Mouse (Mus musculus): ENCODE measurements at regions not wholly inside any gene's neighbourhood (a gene's known extent, or its start where the extent isn't known, plus 50 kb on each side); places are given as distances from the start of the nearest gene placed in this dataset.
A peak's percentile ranks its signal among the peaks of the same experiment; 100 is the strongest.

DNA sequence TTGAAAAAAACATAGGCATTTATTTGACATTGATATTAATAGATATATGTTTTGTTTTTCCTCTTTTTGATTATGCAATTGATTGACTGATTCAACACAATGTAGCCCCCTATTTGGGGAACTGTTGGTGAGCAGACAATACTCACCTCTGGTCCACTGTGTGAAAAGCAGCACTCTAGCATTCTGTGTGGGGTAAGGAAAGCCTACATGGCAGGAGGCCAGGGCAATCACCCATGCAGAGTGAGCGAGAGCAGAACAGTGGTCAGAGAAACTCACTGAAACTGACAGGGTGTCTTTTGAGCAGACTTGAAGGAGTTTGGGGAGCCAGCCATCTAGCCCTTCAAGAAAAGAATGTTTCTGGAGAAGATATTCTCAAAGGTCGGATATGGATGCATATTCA is 73.2 kb upstream of the Azi2 start:
- H3K36me3 ChIP-seq = no peaks in the 10 kb centered on the region
- ATAC-seq (replicated peaks) = peak; percentile 63; the same call in 1 of the 2 replicates
- H3K4me1 ChIP-seq = 0 out of 2 replicates have a peak, but pooled peaks cover 4% of the 10 kb centered on the region
- H3K27ac ChIP-seq (replicated peaks) = no peak overlapping the region
- no peak overlapping the region for H3K4me3 ChIP-seq
- no peak overlapping the region for H3K9ac ChIP-seq (replicated peaks)
- H3K4me2 ChIP-seq (replicated peaks) = no peak overlapping the region
- no peaks in the 10 kb centered on the region for H3K9me3 ChIP-seq
- 43% methylated on average over 2 of the region's 2 CpGs for WGBS
- H3K27me3 ChIP-seq = no peaks in the 10 kb centered on the region

DNA sequence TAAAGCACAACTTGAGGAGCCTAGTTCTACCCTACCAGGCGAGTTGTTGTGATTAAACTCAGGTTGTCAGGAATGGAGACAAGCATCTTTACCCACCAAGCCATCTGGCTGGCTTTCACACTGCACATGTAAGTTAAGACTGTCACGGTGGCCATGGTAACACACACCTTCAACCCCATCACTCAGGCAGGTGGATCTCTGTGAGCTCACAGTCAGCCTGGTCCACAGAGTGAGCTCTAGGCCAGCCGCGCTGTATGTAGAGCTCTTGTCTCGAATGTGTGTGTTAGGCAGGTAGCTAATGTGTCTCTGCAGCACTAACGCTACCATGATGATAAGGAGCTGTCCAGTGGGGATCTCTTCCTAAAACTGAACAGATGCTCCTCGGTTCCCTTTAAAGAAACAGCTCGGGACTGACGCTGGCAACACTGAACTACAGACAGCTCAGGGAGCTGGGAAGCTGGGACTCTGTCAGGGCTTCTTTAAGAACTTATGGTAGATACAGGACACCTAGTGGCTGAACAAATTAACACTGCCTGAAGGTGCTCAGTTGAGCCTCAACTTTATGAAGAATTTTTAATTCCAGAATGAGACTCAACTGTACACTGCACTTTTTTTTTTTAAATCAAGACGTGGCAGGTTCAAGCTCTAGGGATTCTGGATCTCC is 73.8 kb upstream of the Azi2 start:
- Histone ChIP-seq H3K4me2 (replicated peaks) (no peak overlapping the region), H3K27me3 (no peaks in the 10 kb centered on the region), H3K9ac (replicated peaks) (no peak overlapping the region), H3K4me3 (no peak overlapping the region), H3K4me1 (0 out of 2 replicates have a peak, but pooled peaks cover 4% of the 10 kb centered on the region), H3K36me3 (no peaks in the 10 kb centered on the region), H3K27ac (replicated peaks) (no peak overlapping the region), H3K9me3 (no peaks in the 10 kb centered on the region)
- peak; percentile 75; the same call in 1 of the 2 replicates for ATAC-seq (replicated peaks)
- 56% methylated on average over 10 of the region's 10 CpGs for WGBS

DNA sequence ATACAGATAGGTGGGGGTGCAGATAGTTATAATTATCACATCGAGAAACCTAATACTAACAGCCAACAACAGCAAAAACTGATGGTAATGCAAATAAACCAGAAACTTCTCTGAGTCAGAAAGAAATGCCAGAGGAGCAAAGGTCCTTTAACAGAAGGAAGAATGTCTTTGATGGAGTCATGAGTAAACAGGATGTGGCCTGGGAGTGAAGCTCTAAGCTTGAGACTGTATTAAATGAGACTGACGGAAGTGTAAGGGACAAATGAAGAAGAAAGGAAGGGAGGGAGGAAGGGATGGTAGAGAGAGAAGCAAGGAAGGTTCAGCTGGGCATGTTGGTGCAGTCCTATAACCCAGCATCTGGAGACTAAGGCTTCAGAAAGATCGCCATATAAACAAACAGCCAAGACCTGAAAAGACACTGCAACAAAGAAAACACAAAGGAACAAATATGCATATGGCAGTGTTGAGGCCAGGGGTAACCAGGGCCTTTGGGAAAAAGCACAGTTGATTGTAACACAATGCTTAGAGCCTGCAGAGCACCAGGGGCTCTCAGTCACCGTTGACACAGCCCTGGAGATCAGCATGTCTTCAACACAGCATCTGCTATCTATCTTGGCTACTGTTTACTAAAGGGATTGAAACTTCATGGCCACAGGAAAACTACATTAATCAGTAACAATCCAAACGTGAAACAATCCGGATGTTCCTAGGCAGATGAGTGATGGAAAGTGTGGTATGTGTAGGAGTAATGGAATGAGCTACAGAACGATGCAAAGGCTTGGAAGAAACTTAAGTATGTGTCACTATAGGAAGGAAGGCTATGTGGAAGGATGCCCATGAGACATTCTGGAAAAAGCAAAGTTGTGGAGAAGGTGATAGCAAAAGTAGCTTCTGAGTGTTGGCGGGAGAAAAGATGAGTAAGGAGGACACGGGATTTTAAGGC is 77.9 kb upstream of the Azi2 start:
- Histone ChIP-seq H3K4me3 (no peak overlapping the region), H3K27me3 (no peaks in the 10 kb centered on the region), H3K36me3 (no peaks in the 10 kb centered on the region), H3K4me1 (0 out of 2 replicates have a peak, but pooled peaks cover 4% of the 10 kb centered on the region), H3K4me2 (replicated peaks) (no peak overlapping the region), H3K27ac (replicated peaks) (no peak overlapping the region), H3K9me3 (no peaks in the 10 kb centered on the region), H3K9ac (replicated peaks) (no peak overlapping the region)
- WGBS = 79% methylated on average over 9 of the region's 9 CpGs
- no peak for ATAC-seq (replicated peaks)

DNA sequence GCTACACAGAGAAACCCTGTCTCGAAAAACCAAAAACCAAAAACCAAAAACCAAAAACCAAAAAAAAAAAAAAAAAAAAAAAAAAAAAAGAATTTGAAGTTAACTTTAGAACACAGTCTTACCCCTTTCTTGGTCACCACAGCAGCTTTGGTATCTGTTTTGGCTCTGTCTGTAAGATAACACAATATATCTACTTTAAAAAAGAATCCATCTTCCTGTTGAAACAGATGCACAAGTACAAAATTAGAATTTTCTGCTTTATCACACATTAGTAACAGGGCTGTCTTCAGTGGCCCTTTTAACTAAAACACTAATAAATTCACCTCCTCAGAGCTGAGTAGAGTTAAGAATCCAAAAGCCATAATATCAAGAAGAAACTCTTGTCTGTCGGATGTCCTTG is 80.5 kb upstream of the Azi2 start:
- no peak for ATAC-seq (replicated peaks)
- no peak overlapping the region for H3K4me2 ChIP-seq (replicated peaks)
- H3K9ac ChIP-seq (replicated peaks) = no peak overlapping the region
- H3K9me3 ChIP-seq = no peaks in the 10 kb centered on the region
- no peak overlapping the region for H3K27ac ChIP-seq (replicated peaks)
- no peak overlapping the region for H3K4me3 ChIP-seq
- H3K4me1 ChIP-seq = 0 out of 2 replicates have a peak, but pooled peaks cover 8% of the 10 kb centered on the region
- H3K36me3 ChIP-seq = no peaks in the 10 kb centered on the region
- no peaks in the 10 kb centered on the region for H3K27me3 ChIP-seq
- 99% methylated on average over 2 of the region's 2 CpGs for WGBS

DNA sequence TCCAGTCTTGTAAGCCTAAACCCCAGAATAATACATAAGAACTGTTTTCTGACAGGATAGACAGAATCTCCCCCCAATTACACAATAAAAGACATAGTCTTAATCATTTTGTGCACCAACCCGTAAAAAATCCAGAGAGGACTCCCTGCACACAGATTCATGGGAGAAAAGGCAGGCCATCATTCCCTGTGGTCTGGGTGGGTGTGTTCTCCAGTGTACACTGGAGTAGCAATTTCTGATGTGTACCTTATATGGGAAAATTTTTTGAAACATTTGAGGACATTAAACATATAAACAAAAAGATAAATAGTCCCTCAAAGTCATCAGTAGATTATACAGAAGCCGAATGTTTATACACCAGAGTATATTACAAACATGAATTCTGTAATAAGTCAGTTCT is 83.1 kb upstream of the Azi2 start:
- H3K4me3 ChIP-seq = no peak overlapping the region
- no peak overlapping the region for H3K9ac ChIP-seq (replicated peaks)
- no peaks in the 10 kb centered on the region for H3K27me3 ChIP-seq
- no peaks in the 10 kb centered on the region for H3K36me3 ChIP-seq
- 0 out of 2 replicates have a peak, but pooled peaks cover 8% of the 10 kb centered on the region for H3K4me1 ChIP-seq
- H3K4me2 ChIP-seq (replicated peaks) = no peak overlapping the region
- no peaks in the 10 kb centered on the region for H3K9me3 ChIP-seq
- no peak for ATAC-seq (replicated peaks)
- 55% methylated on average over 2 of the region's 2 CpGs for WGBS
- no peak overlapping the region for H3K27ac ChIP-seq (replicated peaks)

DNA sequence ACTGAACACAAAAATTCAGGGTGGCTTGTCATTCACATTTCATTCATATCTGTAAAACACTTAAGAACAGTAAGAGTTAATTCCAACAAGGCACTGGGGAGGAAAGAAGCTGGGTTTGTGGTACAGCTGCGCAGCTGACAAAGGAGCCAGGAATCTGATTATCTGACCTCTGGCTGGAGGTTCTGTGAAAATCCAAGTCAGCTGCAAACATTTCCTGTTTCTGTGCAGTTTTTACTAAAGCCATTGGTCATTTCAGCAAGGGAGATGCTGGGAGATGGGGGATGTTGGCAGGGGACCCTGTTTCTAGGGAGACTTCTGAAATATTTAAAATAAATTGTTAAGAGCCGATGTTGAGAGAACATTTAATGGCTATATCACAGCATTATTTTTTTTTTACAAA is 83.6 kb upstream of the Azi2 start:
- no peak overlapping the region for H3K9ac ChIP-seq (replicated peaks)
- no peak overlapping the region for H3K4me2 ChIP-seq (replicated peaks)
- no peak overlapping the region for H3K4me3 ChIP-seq
- 0 out of 2 replicates have a peak, but pooled peaks cover 8% of the 10 kb centered on the region for H3K4me1 ChIP-seq
- no peak for ATAC-seq (replicated peaks)
- no peaks in the 10 kb centered on the region for H3K9me3 ChIP-seq
- 21% methylated on average over 2 of the region's 2 CpGs for WGBS
- H3K27ac ChIP-seq (replicated peaks) = no peak overlapping the region
- no peaks in the 10 kb centered on the region for H3K36me3 ChIP-seq
- H3K27me3 ChIP-seq = no peaks in the 10 kb centered on the region

DNA sequence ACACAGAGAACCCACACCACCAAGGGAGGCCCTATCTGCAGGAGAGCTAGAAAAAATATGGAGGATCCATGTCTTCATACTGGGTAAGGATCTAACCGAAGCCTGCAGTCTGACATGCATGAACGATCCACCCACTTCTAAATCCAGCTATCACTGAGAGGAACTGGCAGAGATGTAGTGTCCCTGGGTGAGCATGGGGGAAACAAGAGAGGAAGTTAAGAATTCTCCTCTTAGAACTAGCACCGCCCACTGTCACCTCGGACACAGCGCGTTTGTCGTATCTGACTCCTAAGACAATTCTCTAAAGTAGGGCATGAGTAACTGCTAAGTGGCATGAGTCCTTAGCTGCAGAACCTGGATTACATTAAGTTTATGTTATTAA is 112.8 kb upstream of the Azi2 start:
- no peak for ATAC-seq (replicated peaks)
- Histone ChIP-seq H3K4me3 (no peak overlapping the region), H3K9me3 (no peaks in the 10 kb centered on the region), H3K27ac (replicated peaks) (no peak overlapping the region), H3K4me1 (no peaks in the 10 kb centered on the region), H3K9ac (replicated peaks) (no peak overlapping the region), H3K4me2 (replicated peaks) (no peak overlapping the region), H3K36me3 (no peaks in the 10 kb centered on the region), H3K27me3 (no peaks in the 10 kb centered on the region)
- 92% methylated on average over 7 of the region's 7 CpGs for WGBS

DNA sequence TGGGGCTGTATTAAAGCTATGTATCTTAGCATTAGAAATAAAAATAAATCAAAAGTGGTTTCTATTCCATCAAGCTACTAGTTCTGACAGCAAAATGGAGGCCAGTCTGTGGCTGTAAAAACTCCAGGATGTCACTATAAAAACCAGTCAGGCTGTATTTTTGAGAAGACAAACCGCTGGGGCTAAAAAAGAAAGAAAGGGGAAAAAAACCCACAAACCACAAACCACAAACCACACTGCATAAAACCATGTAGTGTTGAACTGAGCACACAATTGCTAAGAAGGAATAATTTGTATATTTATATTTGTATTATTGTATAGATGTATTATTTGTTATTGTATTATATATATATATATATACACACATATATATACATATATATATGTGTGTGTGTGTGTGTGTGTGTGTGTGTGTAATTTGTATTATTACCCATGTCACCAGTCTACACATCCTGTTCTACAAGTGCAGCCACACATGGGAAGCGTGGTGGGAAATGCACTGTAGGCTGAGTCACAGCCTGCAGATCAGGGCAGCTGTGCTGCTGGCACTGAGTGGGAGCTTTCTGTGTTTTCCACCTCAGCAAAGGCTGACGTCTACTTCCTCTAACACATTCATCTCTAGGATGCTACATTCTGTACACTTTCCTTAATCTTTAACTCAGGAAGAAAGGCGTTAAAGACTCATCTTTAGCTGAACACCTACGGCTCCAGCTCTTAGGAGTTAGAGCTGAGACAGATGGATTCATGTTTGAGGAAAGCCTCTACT is 113.4 kb upstream of the Azi2 start:
- Histone ChIP-seq H3K27me3 (no peaks in the 10 kb centered on the region), H3K4me3 (no peak overlapping the region), H3K9ac (replicated peaks) (no peak overlapping the region), H3K9me3 (no peaks in the 10 kb centered on the region), H3K36me3 (no peaks in the 10 kb centered on the region), H3K27ac (replicated peaks) (no peak overlapping the region), H3K4me1 (no peaks in the 10 kb centered on the region), H3K4me2 (replicated peaks) (no peak overlapping the region)
- WGBS = 90% methylated on average over 5 of the region's 5 CpGs
- no peak for ATAC-seq (replicated peaks)

DNA sequence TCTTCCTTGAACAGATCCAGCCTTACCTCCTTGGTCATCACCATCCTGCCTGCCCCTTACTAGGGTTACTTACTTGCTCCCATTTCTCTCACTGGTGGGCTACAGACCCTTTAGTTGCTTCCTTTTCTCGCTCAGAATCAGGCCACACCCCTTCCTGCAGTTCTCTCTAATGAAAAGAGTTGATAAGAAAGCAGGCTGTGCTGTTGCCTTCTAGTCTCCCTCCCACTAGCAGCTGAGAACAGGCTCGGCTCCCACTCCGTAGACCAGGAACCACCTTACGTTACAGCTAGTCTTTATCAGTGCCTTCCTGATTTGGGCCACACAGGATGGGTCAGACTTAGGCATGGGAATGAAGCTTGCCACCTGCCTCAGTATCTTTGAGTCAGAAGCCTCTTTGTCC is 117.3 kb upstream of the Azi2 start:
- H3K9ac ChIP-seq (replicated peaks) = no peak overlapping the region
- no peaks in the 10 kb centered on the region for H3K27me3 ChIP-seq
- H3K27ac ChIP-seq (replicated peaks) = no peak overlapping the region
- no peaks in the 10 kb centered on the region for H3K4me1 ChIP-seq
- ATAC-seq (replicated peaks) = no peak
- H3K4me3 ChIP-seq = no peak overlapping the region
- H3K36me3 ChIP-seq = no peaks in the 10 kb centered on the region
- H3K9me3 ChIP-seq = no peaks in the 10 kb centered on the region
- no peak overlapping the region for H3K4me2 ChIP-seq (replicated peaks)
- 49% methylated on average over 4 of the region's 4 CpGs for WGBS

DNA sequence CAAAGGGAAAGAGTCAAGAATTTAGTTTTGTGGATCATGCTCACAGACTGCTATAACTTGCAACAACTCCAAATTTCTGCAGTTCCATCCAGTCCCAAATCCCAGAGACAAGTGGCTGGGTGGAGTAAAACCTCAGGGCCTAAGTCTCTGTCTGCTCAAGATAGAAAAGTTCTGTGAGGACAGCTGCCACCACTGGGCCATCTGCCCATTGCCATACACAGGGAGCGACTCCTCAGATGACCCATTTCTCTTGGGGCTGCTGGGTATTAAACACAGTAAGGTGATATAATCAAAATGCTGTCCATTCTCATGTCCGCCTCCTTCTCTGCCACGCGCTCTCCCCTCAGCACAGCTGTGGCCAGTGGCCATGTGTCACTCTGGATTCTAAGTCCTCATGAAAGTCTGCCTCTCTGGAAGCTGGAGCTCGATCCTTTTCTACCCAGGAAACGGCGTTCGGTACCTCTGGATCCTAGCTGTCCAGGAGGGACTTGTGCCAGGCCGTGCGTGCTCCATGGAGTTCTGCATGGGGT is 132.3 kb upstream of the Azi2 start:
- 91% methylated on average over 10 of the region's 10 CpGs for WGBS
- Histone ChIP-seq H3K9ac (replicated peaks) (no peak overlapping the region), H3K36me3 (no peaks in the 10 kb centered on the region), H3K4me3 (no peak overlapping the region), H3K27ac (replicated peaks) (no peak overlapping the region), H3K4me2 (replicated peaks) (no peak overlapping the region), H3K4me1 (no peaks in the 10 kb centered on the region), H3K27me3 (no peaks in the 10 kb centered on the region), H3K9me3 (no peaks in the 10 kb centered on the region)
- no peak for ATAC-seq (replicated peaks)

DNA sequence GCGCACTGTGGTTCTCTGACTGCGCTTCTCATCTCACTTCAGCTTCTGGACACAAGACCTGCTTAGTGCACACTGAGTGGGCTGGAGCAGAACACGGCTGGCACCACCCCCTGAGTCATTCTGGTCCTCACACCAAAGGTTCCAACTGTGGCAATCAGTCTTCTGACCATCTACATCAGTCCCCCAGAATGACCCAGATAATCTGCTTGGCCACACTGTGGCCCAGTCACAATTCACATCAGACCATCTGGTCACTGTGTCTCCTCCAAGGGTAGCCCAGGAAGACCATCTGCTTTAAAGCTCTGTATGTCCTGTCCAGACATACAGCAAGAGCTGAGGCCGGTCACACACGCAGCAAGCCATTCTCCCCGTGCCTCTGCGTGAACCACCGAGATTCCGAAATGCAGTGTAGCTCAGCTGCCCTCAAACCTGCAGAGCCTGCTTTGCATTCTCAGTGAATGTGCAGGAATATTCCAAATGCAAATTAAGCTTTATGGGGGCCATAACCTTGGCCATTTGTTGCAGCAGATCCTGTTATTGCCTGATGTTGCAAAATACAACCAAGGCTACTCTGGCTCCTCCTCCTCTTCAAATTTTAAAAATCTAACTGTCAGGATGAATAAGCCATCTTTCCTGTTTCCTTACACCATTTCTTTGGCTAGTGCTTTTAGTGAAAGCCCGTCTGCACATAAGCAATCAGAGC is 135.1 kb upstream of the Azi2 start:
- H3K4me3 ChIP-seq = no peak overlapping the region
- no peaks in the 10 kb centered on the region for H3K27me3 ChIP-seq
- H3K27ac ChIP-seq (replicated peaks) = no peak overlapping the region
- H3K9ac ChIP-seq (replicated peaks) = no peak overlapping the region
- no peaks in the 10 kb centered on the region for H3K4me1 ChIP-seq
- no peaks in the 10 kb centered on the region for H3K9me3 ChIP-seq
- WGBS = 90% methylated on average over 10 of the region's 10 CpGs
- no peak overlapping the region for H3K4me2 ChIP-seq (replicated peaks)
- H3K36me3 ChIP-seq = no peaks in the 10 kb centered on the region
- ATAC-seq (replicated peaks) = no peak

All from forebrain, embryonic 15.5 days (tissue).